Mouse (Mus musculus): ENCODE data around the gene Thnsl2.

Gene Thnsl2

GRCm38 (mm10) chr6:71143894-71144455 lies at the start of gene Thnsl2:
Gene Thnsl2, minus strand, starts transcription at chr6:71144439.
- peak; percentile 46 for DNase-seq (ENCODE audit: low read depth, low spot score)

GRCm38 (mm10) chr6:71193151-71193740 lies 49.0 kb upstream of the Thnsl2 start:
- DNase-seq (ENCODE audit: low read depth, low spot score), result no peak

- DNase-seq (ENCODE audit: low read depth, low spot score), result no peak
These were observed 46.3 kb upstream of the Thnsl2 start for GRCm38 (mm10) chr6:71190501-71190900.

GRCm38 (mm10) chr6:71189578-71189977 lies 45.3 kb upstream of the Thnsl2 start:
- no peak for DNase-seq (ENCODE audit: low read depth, low spot score)

GRCm38 (mm10) chr6:71184941-71185604 lies 40.8 kb upstream of the Thnsl2 start:
- DNase-seq (ENCODE audit: low read depth, low spot score), result no peak

- DNase-seq (ENCODE audit: low read depth, low spot score), result no peak
These were observed 36.4 kb upstream of the Thnsl2 start for GRCm38 (mm10) chr6:71180596-71180995.

GRCm38 (mm10) chr6:71172812-71173580 lies 28.8 kb upstream of the Thnsl2 start:
- DNase-seq (ENCODE audit: low read depth, low spot score), result no peak

- DNase-seq (ENCODE audit: low read depth, low spot score), result peak; percentile 36
These were observed 22.4 kb upstream of the Thnsl2 start for GRCm38 (mm10) chr6:71166551-71167169.

GRCm38 (mm10) chr6:71164394-71164793 lies 20.2 kb upstream of the Thnsl2 start:
- no peak for DNase-seq (ENCODE audit: low read depth, low spot score)

GRCm38 (mm10) chr6:71162269-71162668 lies 18.0 kb upstream of the Thnsl2 start:
- DNase-seq (ENCODE audit: low read depth, low spot score), result no peak

- no peak for DNase-seq (ENCODE audit: low read depth, low spot score)
These were observed 17.1 kb upstream of the Thnsl2 start for GRCm38 (mm10) chr6:71161290-71161689.

- no peak for DNase-seq (ENCODE audit: low read depth, low spot score)
These were observed 12.6 kb upstream of the Thnsl2 start for GRCm38 (mm10) chr6:71156674-71157326.

GRCm38 (mm10) chr6:71154861-71155260 lies 10.6 kb upstream of the Thnsl2 start:
- DNase-seq (ENCODE audit: low read depth, low spot score), result no peak

- no peak for DNase-seq (ENCODE audit: low read depth, low spot score)
These were observed 9.2 kb upstream of the Thnsl2 start for GRCm38 (mm10) chr6:71153486-71153885.

- no peak for DNase-seq (ENCODE audit: low read depth, low spot score)
These were observed 6.9 kb upstream of the Thnsl2 start for GRCm38 (mm10) chr6:71151098-71151497.

- DNase-seq (ENCODE audit: low read depth, low spot score), result peak; percentile 46
These were observed 5.3 kb upstream of the Thnsl2 start for GRCm38 (mm10) chr6:71149534-71149933.

- no peak for DNase-seq (ENCODE audit: low read depth, low spot score)
These were observed 4.1 kb upstream of the Thnsl2 start for GRCm38 (mm10) chr6:71148336-71148735.

- no peak for DNase-seq (ENCODE audit: low read depth, low spot score)
These were observed 1.2 kb upstream of the Thnsl2 start for GRCm38 (mm10) chr6:71145288-71145989.

- DNase-seq (ENCODE audit: low read depth, low spot score), result no peak
These were observed 915 bp downstream of the Thnsl2 start for GRCm38 (mm10) chr6:71143154-71143893.

- no peak for DNase-seq (ENCODE audit: low read depth, low spot score)
These were observed 9.2 kb downstream of the Thnsl2 start for GRCm38 (mm10) chr6:71135031-71135430.

All from retina, postnatal 7 days (tissue).